In genomic region chr10:24754874-24755540, GRCm38 (mm10) we compare ENCODE assay signal across 10 mouse cellular contexts. TPM values are rescaled to one million over a fixed set of nuclear protein-coding genes. Genes with fewer than 3 reads are reported as not detected.
DNase-seq lines count a peak whose midpoint lies in the region; ATAC-seq and TF ChIP-seq lines count a peak whose summit lies in the region.
"Had no signal": no experiment of that assay in that cellular context is flagged by ENCODE, and none has a peak within 500 bp of the region (broad histone marks: within the 10 kb centered on the region; RNA-seq: fewer than 3 reads in every experiment).

No protein-coding gene starts in this region.

- H3K9ac ChIP-seq in heart, postnatal 0 days (replicated peaks; ENCODE audit: low read depth, low read length): no peak overlapping the region
- H3K9ac ChIP-seq in embryonic facial prominence, embryonic 13.5 days: no peak overlapping the region
- no peak overlapping the region for H3K9ac ChIP-seq in midbrain, embryonic 15.5 days

- H3K4me3 ChIP-seq in heart, postnatal 0 days (ENCODE audit: low read depth, low read length): no peak overlapping the region
- peak overlapping the region; percentile 33; the same call in 1 of the 2 replicates for H3K4me3 ChIP-seq in embryonic facial prominence, embryonic 13.5 days
- peak overlapping the region; percentile 28 for H3K4me3 ChIP-seq in midbrain, embryonic 15.5 days

- ATAC-seq in heart, postnatal 0 days (ENCODE audit: insufficient read depth, low read depth): no peak
- no peak for ATAC-seq in embryonic facial prominence, embryonic 13.5 days (ENCODE audit: insufficient number of reproducible peaks, insufficient read depth, low FRiP score, low TSS enrichment, low read depth)
- ATAC-seq in midbrain, embryonic 15.5 days (replicated peaks): peak; percentile 17; the same call in 1 of the 2 replicates

- no peaks in the 10 kb centered on the region for H3K4me1 ChIP-seq in heart, postnatal 0 days (ENCODE audit: control insufficient read depth, insufficient read depth)
- peaks cover 13% of the 10 kb centered on the region; the same call in 1 of the 2 replicates for H3K4me1 ChIP-seq in embryonic facial prominence, embryonic 13.5 days
- peaks cover 4% of the 10 kb centered on the region; the same call in 1 of the 2 replicates for H3K4me1 ChIP-seq in midbrain, embryonic 15.5 days

- WGBS in heart, postnatal 0 days: 74% methylated on average over 9 of the region's 9 CpGs
- 44% methylated on average over 9 of the region's 9 CpGs for WGBS in embryonic facial prominence, embryonic 13.5 days
- 41% methylated on average over 9 of the region's 9 CpGs for WGBS in midbrain, embryonic 15.5 days

- H3K27ac ChIP-seq in heart, postnatal 0 days (ENCODE audit: low read depth): no peak overlapping the region
- peak overlapping the region; percentile 81; the same call in 1 of the 2 replicates for H3K27ac ChIP-seq in embryonic facial prominence, embryonic 13.5 days
- no peak overlapping the region for H3K27ac ChIP-seq in midbrain, embryonic 15.5 days

- H3K27me3 ChIP-seq in heart, postnatal 0 days (ENCODE audit: control insufficient read depth, insufficient read depth, low read length): no peaks in the 10 kb centered on the region
- H3K27me3 ChIP-seq in embryonic facial prominence, embryonic 13.5 days: no peaks in the 10 kb centered on the region
- H3K27me3 ChIP-seq in midbrain, embryonic 15.5 days (replicated peaks): no peaks in the 10 kb centered on the region

- intact Hi-C loops in heart, postnatal 10 days (cut with DNase I): no loop called here

- no peaks in the 10 kb centered on the region for H3K9me3 ChIP-seq in heart, postnatal 0 days (replicated peaks; ENCODE audit: control insufficient read depth, low read length)
- H3K9me3 ChIP-seq in embryonic facial prominence, embryonic 13.5 days: no peaks in the 10 kb centered on the region
- H3K9me3 ChIP-seq in midbrain, embryonic 15.5 days: no peaks in the 10 kb centered on the region
- H3K9me3 ChIP-seq: G1E had no signal

- no peaks in the 10 kb centered on the region for H3K36me3 ChIP-seq in heart, postnatal 0 days (replicated peaks; ENCODE audit: control insufficient read depth, insufficient read depth, low read length)
- no peaks in the 10 kb centered on the region for H3K36me3 ChIP-seq in embryonic facial prominence, embryonic 13.5 days
- H3K36me3 ChIP-seq in midbrain, embryonic 15.5 days (replicated peaks): no peaks in the 10 kb centered on the region
- H3K36me3 ChIP-seq: G1E had no signal

- TF ChIP-seq EP300 in heart, postnatal 0 days (IDR thresholded peaks at IDR 0.05; ENCODE audit: low read depth): no peak

- no peak for DNase-seq in heart, postnatal 0 days (ENCODE audit: low spot score)
- DNase-seq in heart, postnatal 10 days: no peak
- DNase-seq in induced T-regulatory cell, adult 2 months (ENCODE audit: low read depth): peak; percentile 38
- no peak for DNase-seq in right cerebral cortex, postnatal 14 days
- no peak for DNase-seq in cerebellum, adult 8-10 months
- DNase-seq in cerebellum, adult 9-10 months: no peak
- DNase-seq: gastrocnemius, postnatal 25 days had no signal

- H3K4me2 ChIP-seq in heart, postnatal 0 days (ENCODE audit: low read depth, low read length): peak overlapping the region; percentile 53
- H3K4me2 ChIP-seq in embryonic facial prominence, embryonic 13.5 days: peak overlapping the region; percentile 48
- H3K4me2 ChIP-seq in midbrain, embryonic 15.5 days: peak overlapping the region; percentile 38

- no peak for TF ChIP-seq CTCF in heart, postnatal 0 days (IDR thresholded peaks at IDR 0.05; ENCODE audit: low read depth)

RNA-seq across cellular contexts. Expression of gene Enpp1, which starts 43.0 kb away (rescaled TPM):
- total RNA-seq in heart, postnatal 0 days (2014; rRNA removed; ENCODE audit: low replicate concordance): 2.5 and 3.1 TPM in 2 replicates
- 1.8 and 2.0 TPM in 2 replicates for polyA plus RNA-seq in heart, postnatal 0 days (2015; fragmentation: Nextera tagmentation; extraction: Ambion mirVana)
- total RNA-seq in heart, postnatal 10 days (2021): 1 to 10 TPM; 6.4 to 6.5 TPM
- 3.2 and 5.1 TPM in 2 replicates for polyA plus RNA-seq in embryonic facial prominence, embryonic 13.5 days (2015; fragmentation: Nextera tagmentation; extraction: Ambion mirVana)
- polyA plus RNA-seq in midbrain, embryonic 15.5 days (2015; fragmentation: Nextera tagmentation; extraction: Ambion mirVana): 2.6 and 3.4 TPM in 2 replicates
- polyA plus RNA-seq: G1E had no signal
